Mouse (Mus musculus): Measurements from ENCODE around the gene Dscaml1. TPM values are rescaled to one million over a fixed set of nuclear protein-coding genes. Genes with fewer than 3 reads are reported as not detected.

The Dscaml1 gene
- polyA plus RNA-seq, 1 experiment from 2014 or later: 0.86 TPM

DNA sequence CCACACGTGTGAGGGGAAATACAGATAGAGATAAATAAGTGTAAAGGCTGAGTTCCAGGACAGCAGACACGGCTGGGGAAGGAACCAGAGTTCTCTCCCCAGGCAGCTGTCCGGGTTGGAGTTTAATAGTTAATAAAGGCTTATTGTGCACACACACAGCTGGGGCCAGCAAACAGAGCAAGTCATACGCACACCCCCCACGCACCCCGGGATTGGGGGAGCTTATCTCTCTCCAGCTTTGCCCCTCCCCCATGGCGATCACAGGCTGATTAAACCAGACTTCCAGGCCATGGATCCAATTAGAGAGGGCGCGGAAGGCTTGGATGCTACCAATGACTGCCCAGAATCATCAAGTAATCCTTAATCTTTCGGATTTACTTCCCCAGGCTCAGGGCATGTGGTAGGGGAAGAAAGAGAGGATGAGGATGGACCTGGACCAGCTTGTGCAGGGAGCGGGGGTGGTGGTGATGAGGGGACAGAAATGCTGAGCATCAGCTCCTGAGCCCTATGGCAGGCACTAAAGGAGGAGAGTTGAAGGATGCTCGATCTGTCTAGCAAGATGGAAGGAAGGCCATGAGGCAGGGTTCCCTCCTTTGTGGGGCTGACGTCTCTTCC is 119.7 kb downstream of the Dscaml1 start:
- DNase-seq (ENCODE audit: low spot score) (peak; percentile 76), ATAC-seq (ENCODE audit: low read depth) (peak; percentile 71; the same call in 1 of the 2 replicates)
- Histone ChIP-seq H3K9me3 (ENCODE audit: control insufficient read depth, low read length) (no peaks in the 10 kb centered on the region), H3K36me3 (ENCODE audit: control insufficient read depth, insufficient read depth, low read length) (no peaks in the 10 kb centered on the region), H3K4me1 (ENCODE audit: control insufficient read depth, insufficient read depth, low read length) (peaks cover 9% of the 10 kb centered on the region; the same call in 1 of the 2 replicates), H3K9ac (ENCODE audit: low read depth, low read length) (no peak overlapping the region), H3K4me2 (ENCODE audit: low read depth, low read length) (no peak overlapping the region), H3K27ac (replicated peaks; ENCODE audit: low read depth, low read length) (no peak overlapping the region), H3K4me3 (ENCODE audit: low read depth, low read length) (no peak overlapping the region), H3K27me3 (replicated peaks; ENCODE audit: control insufficient read depth, insufficient read depth, low read length) (no peaks in the 10 kb centered on the region)
- WGBS: 50% methylated on average over 13 of the region's 13 CpGs

GRCm38 (mm10) chr9:45546902-45547578 is 120.6 kb downstream of the Dscaml1 start:
- Histone ChIP-seq H3K4me1 (ENCODE audit: control insufficient read depth, insufficient read depth, low read length) (peaks cover 9% of the 10 kb centered on the region; the same call in 1 of the 2 replicates), H3K4me3 (ENCODE audit: low read depth, low read length) (no peak overlapping the region), H3K36me3 (ENCODE audit: control insufficient read depth, insufficient read depth, low read length) (no peaks in the 10 kb centered on the region), H3K27me3 (replicated peaks; ENCODE audit: control insufficient read depth, insufficient read depth, low read length) (no peaks in the 10 kb centered on the region), H3K4me2 (ENCODE audit: low read depth, low read length) (no peak overlapping the region), H3K9ac (ENCODE audit: low read depth, low read length) (no peak overlapping the region), H3K27ac (replicated peaks; ENCODE audit: low read depth, low read length) (no peak overlapping the region), H3K9me3 (ENCODE audit: control insufficient read depth, low read length) (no peaks in the 10 kb centered on the region)
- 86% methylated on average over 7 of the region's 7 CpGs for WGBS
- ATAC-seq (ENCODE audit: low read depth) (no peak), DNase-seq (ENCODE audit: low spot score) (no peak)

- ATAC-seq (ENCODE audit: low read depth) (no peak), DNase-seq (ENCODE audit: low spot score) (no peak)
- no peaks in the 10 kb centered on the region for H3K36me3 ChIP-seq (ENCODE audit: control insufficient read depth, insufficient read depth, low read length)
- peaks cover 9% of the 10 kb centered on the region; the same call in 1 of the 2 replicates for H3K4me1 ChIP-seq (ENCODE audit: control insufficient read depth, insufficient read depth, low read length)
- no peaks in the 10 kb centered on the region for H3K27me3 ChIP-seq (replicated peaks; ENCODE audit: control insufficient read depth, insufficient read depth, low read length)
- no peak overlapping the region for H3K27ac ChIP-seq (replicated peaks; ENCODE audit: low read depth, low read length)
- 0 out of 2 replicates have a peak overlapping the region, but pooled peaks have one; percentile 25 for H3K9ac ChIP-seq (ENCODE audit: low read depth, low read length)
- no peaks in the 10 kb centered on the region for H3K9me3 ChIP-seq (ENCODE audit: control insufficient read depth, low read length)
- H3K4me2 ChIP-seq (ENCODE audit: low read depth, low read length): no peak overlapping the region
- WGBS: 35% methylated on average over 5 of the region's 5 CpGs
- no peak overlapping the region for H3K4me3 ChIP-seq (ENCODE audit: low read depth, low read length)
Observed at GRCm38 (mm10) chr9:45549796-45550195, 123.4 kb downstream of the Dscaml1 start.

- DNase-seq (ENCODE audit: low spot score) (no peak), ATAC-seq (ENCODE audit: low read depth) (no peak)
- no peak overlapping the region for H3K27ac ChIP-seq (replicated peaks; ENCODE audit: low read depth, low read length)
- peaks cover 9% of the 10 kb centered on the region; the same call in 1 of the 2 replicates for H3K4me1 ChIP-seq (ENCODE audit: control insufficient read depth, insufficient read depth, low read length)
- H3K27me3 ChIP-seq (replicated peaks; ENCODE audit: control insufficient read depth, insufficient read depth, low read length): no peaks in the 10 kb centered on the region
- 0 out of 2 replicates have a peak overlapping the region, but pooled peaks have one; percentile 25 for H3K9ac ChIP-seq (ENCODE audit: low read depth, low read length)
- no peak overlapping the region for H3K4me2 ChIP-seq (ENCODE audit: low read depth, low read length)
- H3K36me3 ChIP-seq (ENCODE audit: control insufficient read depth, insufficient read depth, low read length): no peaks in the 10 kb centered on the region
- 44% methylated on average over 6 of the region's 6 CpGs for WGBS
- no peak overlapping the region for H3K4me3 ChIP-seq (ENCODE audit: low read depth, low read length)
- H3K9me3 ChIP-seq (ENCODE audit: control insufficient read depth, low read length): no peaks in the 10 kb centered on the region
Observed at GRCm38 (mm10) chr9:45550210-45550609, 123.8 kb downstream of the Dscaml1 start.

DNA sequence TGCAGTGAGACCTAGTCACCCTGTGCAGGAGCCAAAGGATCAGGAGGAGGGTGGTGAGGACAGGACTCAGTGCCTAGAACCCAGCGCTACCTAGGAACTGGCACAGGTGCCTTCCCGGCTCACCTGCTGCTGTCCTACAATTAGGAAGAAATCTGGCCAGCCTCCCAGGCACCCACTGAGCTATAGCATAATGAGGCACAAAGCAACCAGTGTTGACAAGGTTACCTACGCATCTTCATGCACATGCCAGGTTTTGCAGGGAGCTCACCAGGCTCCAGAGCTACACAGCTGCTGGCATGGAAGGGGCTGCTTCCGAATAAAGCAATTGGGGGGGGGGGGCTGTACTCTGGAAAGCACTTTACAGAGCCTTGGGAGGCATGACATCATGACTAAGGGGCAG is 124.2 kb downstream of the Dscaml1 start:
- Histone ChIP-seq H3K9ac (ENCODE audit: low read depth, low read length) (no peak overlapping the region), H3K4me3 (ENCODE audit: low read depth, low read length) (no peak overlapping the region), H3K27ac (replicated peaks; ENCODE audit: low read depth, low read length) (no peak overlapping the region), H3K9me3 (ENCODE audit: control insufficient read depth, low read length) (no peaks in the 10 kb centered on the region), H3K4me2 (ENCODE audit: low read depth, low read length) (no peak overlapping the region), H3K4me1 (ENCODE audit: control insufficient read depth, insufficient read depth, low read length) (peaks cover 13% of the 10 kb centered on the region), H3K36me3 (ENCODE audit: control insufficient read depth, insufficient read depth, low read length) (no peaks in the 10 kb centered on the region), H3K27me3 (replicated peaks; ENCODE audit: control insufficient read depth, insufficient read depth, low read length) (no peaks in the 10 kb centered on the region)
- peak; percentile 45 for ATAC-seq (ENCODE audit: low read depth)
- 60% methylated on average over 4 of the region's 4 CpGs for WGBS
- no peak for DNase-seq (ENCODE audit: low spot score)

DNA sequence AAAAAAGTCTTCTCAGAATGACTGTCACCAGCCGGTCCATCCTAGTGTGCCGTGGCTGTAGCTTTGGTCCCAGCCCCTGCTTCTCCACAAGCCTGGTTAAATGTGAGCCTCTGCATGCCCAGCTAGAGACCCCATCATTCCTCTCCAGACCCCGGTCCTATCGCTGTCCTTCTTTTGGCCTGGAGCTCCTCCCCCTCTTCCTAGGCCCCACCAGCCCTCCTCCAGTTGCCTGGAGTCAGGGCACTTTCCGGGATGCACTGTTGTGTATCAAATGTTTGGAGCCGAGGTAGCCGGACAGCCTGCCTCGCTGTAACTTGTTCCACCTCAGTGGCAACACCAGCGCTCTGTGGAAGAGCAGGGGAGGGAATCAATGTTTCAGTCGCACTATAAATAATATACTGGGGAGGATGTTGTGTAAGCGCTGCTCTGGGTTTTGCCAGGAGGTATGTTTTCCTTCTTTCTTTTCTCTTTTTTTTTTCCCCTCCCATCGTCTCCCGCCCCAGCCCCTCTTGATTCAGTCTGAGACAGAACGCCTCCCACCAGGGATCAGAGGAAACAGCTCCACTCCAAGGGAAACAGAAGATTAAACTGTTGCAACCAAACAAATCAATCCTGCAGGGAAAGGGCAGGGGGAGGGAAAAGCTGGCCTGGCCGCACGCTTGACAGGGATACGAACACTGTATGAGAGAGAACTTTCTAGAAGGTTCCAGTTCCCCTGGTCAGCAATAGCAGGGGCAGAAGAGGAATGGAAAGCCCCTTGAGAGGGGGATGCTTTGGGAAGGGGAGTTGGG is 128.8 kb downstream of the Dscaml1 start:
- Histone ChIP-seq H3K4me3 (ENCODE audit: low read depth, low read length) (no peak overlapping the region), H3K36me3 (ENCODE audit: control insufficient read depth, insufficient read depth, low read length) (no peaks in the 10 kb centered on the region), H3K9ac (ENCODE audit: low read depth, low read length) (no peak overlapping the region; the same call in 1 of the 2 replicates), H3K27me3 (replicated peaks; ENCODE audit: control insufficient read depth, insufficient read depth, low read length) (no peaks in the 10 kb centered on the region), H3K4me1 (ENCODE audit: control insufficient read depth, insufficient read depth, low read length) (peaks cover 5% of the 10 kb centered on the region; the same call in 1 of the 2 replicates), H3K4me2 (ENCODE audit: low read depth, low read length) (peak overlapping the region; percentile 27; the same call in 1 of the 2 replicates), H3K9me3 (ENCODE audit: control insufficient read depth, low read length) (no peaks in the 10 kb centered on the region), H3K27ac (replicated peaks; ENCODE audit: low read depth, low read length) (no peak overlapping the region; the same call in 1 of the 2 replicates)
- ATAC-seq (ENCODE audit: low read depth) (peak; percentile 60), DNase-seq (ENCODE audit: low spot score) (peak; percentile 34)
- whole genome bisulfite sequencing: 20% methylated on average over 17 of the region's 17 CpGs

- WGBS: 85% methylated on average over 3 of the region's 3 CpGs
- ATAC-seq (ENCODE audit: low read depth): no peak
- H3K27me3 ChIP-seq (replicated peaks; ENCODE audit: control insufficient read depth, insufficient read depth, low read length): no peaks in the 10 kb centered on the region
- no peak overlapping the region for H3K27ac ChIP-seq (replicated peaks; ENCODE audit: low read depth, low read length)
- H3K36me3 ChIP-seq (ENCODE audit: control insufficient read depth, insufficient read depth, low read length): no peaks in the 10 kb centered on the region
- peaks cover 5% of the 10 kb centered on the region; the same call in 1 of the 2 replicates for H3K4me1 ChIP-seq (ENCODE audit: control insufficient read depth, insufficient read depth, low read length)
- no peak overlapping the region for H3K4me2 ChIP-seq (ENCODE audit: low read depth, low read length)
- no peak overlapping the region for H3K9ac ChIP-seq (ENCODE audit: low read depth, low read length)
- H3K9me3 ChIP-seq (ENCODE audit: control insufficient read depth, low read length): no peaks in the 10 kb centered on the region
- no peak for DNase-seq (ENCODE audit: low spot score)
- H3K4me3 ChIP-seq (ENCODE audit: low read depth, low read length): no peak overlapping the region
Observed at GRCm38 (mm10) chr9:45556882-45557281, 130.5 kb downstream of the Dscaml1 start.

DNA sequence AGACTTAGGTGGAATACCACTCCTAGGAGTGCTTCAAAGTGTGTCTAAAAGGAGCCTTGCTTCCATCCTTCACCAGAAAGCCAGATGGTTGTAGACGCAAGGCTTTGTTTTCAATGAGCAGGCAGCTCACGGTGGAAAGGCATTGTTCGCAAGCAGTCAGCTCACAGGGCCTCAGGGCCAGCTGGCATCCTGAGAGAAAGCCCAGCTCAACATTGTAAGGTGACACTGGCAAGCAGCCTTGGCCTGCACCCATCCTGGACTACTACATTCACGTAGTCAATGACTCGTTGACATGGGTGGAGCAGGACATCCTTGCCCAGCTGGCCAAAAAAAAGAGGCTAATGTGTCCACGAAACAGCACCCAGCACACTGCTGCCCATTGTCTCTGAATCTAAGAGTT is 134.6 kb downstream of the Dscaml1 start:
- 67% methylated on average over 6 of the region's 6 CpGs for WGBS

More for the DNA sequence above, 134.6 kb downstream of the Dscaml1 start:
- H3K27me3 ChIP-seq (replicated peaks; ENCODE audit: control insufficient read depth, insufficient read depth, low read length): no peaks in the 10 kb centered on the region
- no peak overlapping the region for H3K27ac ChIP-seq (replicated peaks; ENCODE audit: low read depth, low read length)
- no peaks in the 10 kb centered on the region for H3K4me1 ChIP-seq (ENCODE audit: control insufficient read depth, insufficient read depth, low read length)
- no peak overlapping the region for H3K4me2 ChIP-seq (ENCODE audit: low read depth, low read length)
- no peak overlapping the region for H3K9ac ChIP-seq (ENCODE audit: low read depth, low read length)
- ATAC-seq (ENCODE audit: low read depth): no peak
- H3K9me3 ChIP-seq (ENCODE audit: control insufficient read depth, low read length): no peaks in the 10 kb centered on the region
- peak; percentile 22 for DNase-seq (ENCODE audit: low spot score)
- no peaks in the 10 kb centered on the region for H3K36me3 ChIP-seq (ENCODE audit: control insufficient read depth, insufficient read depth, low read length)
- no peak overlapping the region for H3K4me3 ChIP-seq (ENCODE audit: low read depth, low read length)
